Mouse (Mus musculus): ENCODE measurements around the gene Vopp1. TPM values are rescaled to one million over a fixed set of nuclear protein-coding genes. Genes with fewer than 3 reads are reported as not detected.
A peak's percentile ranks its signal among the peaks of the same experiment; 100 is the strongest.

Gene Vopp1
- polyA plus RNA-seq, 1 experiment from 2014 or later = 66.0 TPM

GRCm38 (mm10) chr6:57770467-57771190 lies 54.3 kb downstream of the Vopp1 start:
- Histone ChIP-seq H3K4me3 (no peak overlapping the region), H3K27ac (replicated peaks) (no peak overlapping the region), H3K27me3 (replicated peaks; ENCODE audit: low read depth, poor library complexity, severe bottlenecking) (no peaks in the 10 kb centered on the region), H3K4me1 (no peaks in the 10 kb centered on the region), H3K36me3 (replicated peaks) (peaks cover 68% of the 10 kb centered on the region), H3K9me3 (no peaks in the 10 kb centered on the region)
- no peak for DNase-seq (ENCODE audit: low spot score)
- 96% methylated on average over 1 of the region's 1 CpGs for WGBS

DNA sequence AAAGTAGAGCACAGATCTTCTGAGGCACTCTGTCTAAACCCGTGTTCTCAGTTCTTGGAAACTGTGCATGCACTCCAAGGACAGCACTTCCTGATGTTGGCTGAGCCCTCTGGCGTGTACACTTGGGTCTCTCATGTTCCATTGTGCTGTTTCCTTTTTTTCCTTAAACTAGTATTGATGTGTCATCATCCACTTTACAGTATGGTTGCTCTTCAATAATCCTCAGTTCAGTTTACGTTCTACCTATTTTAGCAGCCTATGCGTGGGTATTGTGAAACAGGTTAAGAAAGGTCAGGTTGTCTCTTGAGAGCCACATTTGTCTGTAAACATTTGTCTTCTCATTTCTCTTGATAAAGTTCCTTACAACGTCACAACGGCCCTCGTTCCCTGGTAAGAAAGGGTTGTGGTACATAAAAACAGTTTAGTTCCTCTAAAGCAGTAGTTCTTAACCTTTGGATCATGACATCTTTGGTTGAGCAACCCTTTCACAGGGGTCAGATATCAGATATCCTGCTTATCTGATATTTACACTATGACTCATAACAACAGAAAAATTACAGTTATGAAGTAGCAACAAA lies 55.9 kb downstream of the Vopp1 start:
- DNase-seq (ENCODE audit: low spot score) = no peak
- Histone ChIP-seq H3K27me3 (replicated peaks; ENCODE audit: low read depth, poor library complexity, severe bottlenecking) (no peaks in the 10 kb centered on the region), H3K4me1 (no peaks in the 10 kb centered on the region), H3K4me3 (no peak overlapping the region), H3K27ac (replicated peaks) (no peak overlapping the region), H3K9me3 (no peaks in the 10 kb centered on the region), H3K36me3 (replicated peaks) (peaks cover 63% of the 10 kb centered on the region)
- 90% methylated on average over 7 of the region's 7 CpGs for WGBS

DNA sequence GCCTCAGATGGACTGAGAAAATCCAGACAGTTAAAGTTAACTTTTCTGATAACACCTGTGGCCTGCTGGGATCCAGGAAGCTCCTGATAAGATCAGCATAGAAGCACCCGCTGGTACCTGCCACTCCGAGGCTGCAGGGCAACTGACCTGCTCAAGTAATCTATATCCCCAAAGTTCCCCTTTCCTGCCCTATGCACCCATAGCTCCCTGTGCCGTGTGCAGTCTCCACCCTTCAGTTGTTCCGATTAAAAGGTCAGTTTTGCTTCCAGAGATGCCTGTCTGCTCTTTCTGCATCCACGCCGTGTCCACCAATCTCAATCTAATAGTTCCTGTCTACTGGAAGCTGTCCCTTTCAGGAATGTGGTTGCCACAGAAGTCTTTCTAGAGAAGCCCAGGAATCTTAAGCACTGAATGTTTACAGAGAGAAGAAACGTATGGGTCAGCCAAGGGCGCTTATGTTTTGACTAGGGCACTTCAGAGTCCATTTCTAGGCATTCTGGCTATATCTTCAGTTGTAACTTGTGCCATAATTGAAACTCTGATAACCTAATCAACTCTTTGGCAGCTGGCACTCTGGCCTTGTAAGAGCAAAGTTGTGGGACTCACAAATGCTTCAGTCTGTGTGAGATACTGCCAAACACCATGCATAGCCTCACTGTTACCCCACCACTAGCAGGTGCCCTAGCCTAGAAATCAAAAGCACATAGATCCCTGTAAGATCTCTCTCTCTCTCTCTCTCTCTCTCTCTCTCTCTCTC lies 57.7 kb downstream of the Vopp1 start:
- H3K4me3 ChIP-seq = no peak overlapping the region
- H3K4me1 ChIP-seq = no peaks in the 10 kb centered on the region
- DNase-seq (ENCODE audit: low spot score) = no peak
- no peaks in the 10 kb centered on the region for H3K27me3 ChIP-seq (replicated peaks; ENCODE audit: low read depth, poor library complexity, severe bottlenecking)
- H3K36me3 ChIP-seq (replicated peaks) = peaks cover 50% of the 10 kb centered on the region
- WGBS = 79% methylated on average over 8 of the region's 8 CpGs
- H3K27ac ChIP-seq (replicated peaks) = no peak overlapping the region
- no peaks in the 10 kb centered on the region for H3K9me3 ChIP-seq

DNA sequence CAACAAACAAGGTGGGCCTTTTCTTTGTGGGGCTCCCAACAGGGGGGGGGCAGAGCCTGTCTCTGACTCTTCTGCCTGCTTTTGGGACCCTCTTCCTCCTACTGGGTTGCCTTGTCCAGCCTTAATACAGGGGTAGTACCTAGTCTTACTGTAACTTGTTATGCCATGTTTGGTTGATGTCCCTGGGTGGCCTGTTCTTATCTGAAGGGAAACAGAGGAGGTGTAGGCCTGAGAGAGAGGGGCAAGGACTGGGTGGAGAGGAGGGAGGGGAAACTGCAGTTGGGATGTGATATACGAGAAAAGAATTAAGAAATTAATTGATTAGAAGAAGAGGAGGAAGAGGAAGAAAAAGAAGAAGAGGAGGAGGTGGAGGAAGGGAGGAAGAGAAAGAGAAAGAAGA lies 58.7 kb downstream of the Vopp1 start:
- DNase-seq (ENCODE audit: low spot score) = no peak
- Histone ChIP-seq H3K27ac (replicated peaks) (0 out of 2 replicates have a peak overlapping the region, but pooled peaks have one; percentile 0), H3K36me3 (replicated peaks) (peaks cover 55% of the 10 kb centered on the region), H3K4me1 (no peaks in the 10 kb centered on the region), H3K27me3 (replicated peaks; ENCODE audit: low read depth, poor library complexity, severe bottlenecking) (no peaks in the 10 kb centered on the region), H3K4me3 (no peak overlapping the region), H3K9me3 (no peaks in the 10 kb centered on the region)
- WGBS = 82% methylated on average over 1 of the region's 1 CpGs

DNA sequence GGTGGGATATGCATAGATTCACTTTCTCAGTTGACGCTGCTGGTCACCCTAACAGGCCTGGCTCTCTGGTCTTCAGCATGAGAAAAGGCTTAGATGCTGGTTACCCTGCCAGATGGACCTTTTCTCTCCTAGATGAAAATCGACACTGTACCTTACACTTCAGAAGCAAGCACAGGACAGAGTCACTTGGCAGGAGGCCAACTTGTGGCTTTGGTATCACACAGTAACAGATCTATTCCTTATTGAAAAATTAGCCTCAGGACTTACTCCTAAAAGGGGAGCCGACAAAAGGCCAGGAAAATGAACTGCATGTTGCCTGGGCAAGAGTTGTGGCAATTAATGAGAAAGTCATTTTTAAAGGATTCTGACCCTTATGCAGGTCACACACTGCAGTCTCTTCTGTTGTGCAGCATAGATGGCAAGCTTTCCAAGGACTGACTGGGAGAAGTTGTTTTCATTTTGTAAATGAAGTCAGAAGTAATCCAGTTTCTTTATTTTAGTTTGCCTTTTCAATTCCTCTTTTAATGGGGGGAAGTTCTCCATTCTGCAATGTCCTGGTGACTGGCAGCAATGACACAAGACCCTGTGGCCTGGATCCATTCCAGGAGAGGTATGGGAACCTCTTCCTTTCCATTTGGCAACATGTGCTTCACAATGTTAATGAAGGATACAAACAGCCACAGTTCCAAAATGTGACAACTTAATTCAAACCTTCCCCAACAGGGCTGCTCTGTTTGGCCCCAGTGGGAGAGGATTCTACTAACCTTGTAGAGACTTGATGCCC lies 59.7 kb downstream of the Vopp1 start:
- Histone ChIP-seq H3K4me3 (no peak overlapping the region), H3K9me3 (no peaks in the 10 kb centered on the region), H3K27me3 (replicated peaks; ENCODE audit: low read depth, poor library complexity, severe bottlenecking) (no peaks in the 10 kb centered on the region), H3K36me3 (replicated peaks) (peaks cover 57% of the 10 kb centered on the region), H3K27ac (replicated peaks) (no peak overlapping the region), H3K4me1 (no peaks in the 10 kb centered on the region)
- DNase-seq (ENCODE audit: low spot score) = no peak
- 79% methylated on average over 3 of the region's 3 CpGs for WGBS

- Histone ChIP-seq H3K4me3 (no peak overlapping the region), H3K27me3 (replicated peaks; ENCODE audit: low read depth, poor library complexity, severe bottlenecking) (no peaks in the 10 kb centered on the region), H3K36me3 (replicated peaks) (peaks cover 55% of the 10 kb centered on the region), H3K9me3 (no peaks in the 10 kb centered on the region), H3K4me1 (no peaks in the 10 kb centered on the region), H3K27ac (replicated peaks) (no peak overlapping the region)
- no peak for DNase-seq (ENCODE audit: low spot score)
Observed at GRCm38 (mm10) chr6:57763054-57763453, 61.9 kb downstream of the Vopp1 start.

DNA sequence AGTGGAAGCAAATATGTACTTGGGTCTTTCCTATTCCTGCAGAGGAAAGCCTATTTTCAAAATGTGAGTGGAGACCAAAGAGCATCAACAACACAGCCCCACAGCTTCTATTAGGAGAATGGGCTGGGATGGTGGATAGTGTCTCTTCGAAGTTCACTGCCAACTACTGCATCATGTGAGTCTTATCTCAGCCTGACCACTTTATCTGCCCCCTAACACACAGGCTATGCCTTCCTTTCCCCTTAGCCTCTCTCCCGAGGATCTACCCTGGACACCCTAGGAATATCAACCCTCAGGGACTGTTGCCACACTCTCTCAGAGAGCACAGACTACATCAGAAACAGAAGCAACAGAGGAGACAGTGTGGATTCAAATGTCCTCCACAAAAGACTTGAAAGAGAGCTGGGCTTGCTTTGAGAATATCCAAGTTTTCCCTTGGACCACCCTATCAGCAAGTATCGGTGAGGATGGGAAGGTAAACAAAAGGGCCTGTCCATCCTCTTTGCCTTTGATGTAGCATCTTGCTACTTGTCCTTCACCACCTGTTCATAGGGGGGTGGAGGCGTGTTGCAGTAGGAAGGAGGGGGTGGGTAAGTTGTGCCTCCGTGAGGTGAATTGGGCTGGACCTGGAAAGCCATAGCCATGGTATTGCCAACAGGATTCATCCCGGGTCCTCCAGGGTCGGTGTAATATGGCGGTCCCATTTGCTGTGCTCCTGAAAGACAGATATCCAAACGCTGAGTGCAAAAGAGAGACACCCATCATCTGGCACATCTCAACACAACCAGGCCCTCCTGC lies 70.8 kb downstream of the Vopp1 start:
- Histone ChIP-seq H3K4me1 (no peaks in the 10 kb centered on the region), H3K27me3 (replicated peaks; ENCODE audit: low read depth, poor library complexity, severe bottlenecking) (no peaks in the 10 kb centered on the region), H3K27ac (replicated peaks) (no peak overlapping the region), H3K36me3 (replicated peaks) (peaks cover 56% of the 10 kb centered on the region), H3K9me3 (no peaks in the 10 kb centered on the region), H3K4me3 (no peak overlapping the region)
- DNase-seq (ENCODE audit: low spot score) = no peak
- 92% methylated on average over 9 of the region's 9 CpGs for WGBS

DNA sequence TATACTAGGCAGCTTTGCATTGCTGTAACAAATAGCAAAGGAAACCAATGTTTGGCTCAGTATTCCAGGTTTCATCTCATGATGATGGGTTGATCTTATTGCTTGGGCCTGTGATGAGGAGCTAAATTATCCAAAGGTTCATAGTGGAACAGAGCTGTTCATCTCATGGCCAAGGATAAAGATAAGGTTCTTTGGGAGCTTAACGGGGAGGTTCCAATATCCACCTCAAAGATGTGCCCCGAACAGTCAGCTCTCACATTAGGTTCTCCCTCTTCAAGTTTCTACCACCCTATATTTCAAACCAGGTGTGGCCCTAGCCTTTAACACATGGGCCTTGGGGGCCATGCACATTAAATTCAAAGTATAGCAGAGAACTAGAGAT lies 79.2 kb downstream of the Vopp1 start:
- Histone ChIP-seq H3K36me3 (replicated peaks) (peaks cover 3% of the 10 kb centered on the region; the same call in 1 of the 2 replicates), H3K9me3 (no peaks in the 10 kb centered on the region), H3K4me1 (no peaks in the 10 kb centered on the region), H3K27me3 (replicated peaks; ENCODE audit: low read depth, poor library complexity, severe bottlenecking) (no peaks in the 10 kb centered on the region), H3K27ac (replicated peaks) (no peak overlapping the region), H3K4me3 (no peak overlapping the region)
- WGBS = 95% methylated on average over 2 of the region's 2 CpGs
- no peak for DNase-seq (ENCODE audit: low spot score)

DNA sequence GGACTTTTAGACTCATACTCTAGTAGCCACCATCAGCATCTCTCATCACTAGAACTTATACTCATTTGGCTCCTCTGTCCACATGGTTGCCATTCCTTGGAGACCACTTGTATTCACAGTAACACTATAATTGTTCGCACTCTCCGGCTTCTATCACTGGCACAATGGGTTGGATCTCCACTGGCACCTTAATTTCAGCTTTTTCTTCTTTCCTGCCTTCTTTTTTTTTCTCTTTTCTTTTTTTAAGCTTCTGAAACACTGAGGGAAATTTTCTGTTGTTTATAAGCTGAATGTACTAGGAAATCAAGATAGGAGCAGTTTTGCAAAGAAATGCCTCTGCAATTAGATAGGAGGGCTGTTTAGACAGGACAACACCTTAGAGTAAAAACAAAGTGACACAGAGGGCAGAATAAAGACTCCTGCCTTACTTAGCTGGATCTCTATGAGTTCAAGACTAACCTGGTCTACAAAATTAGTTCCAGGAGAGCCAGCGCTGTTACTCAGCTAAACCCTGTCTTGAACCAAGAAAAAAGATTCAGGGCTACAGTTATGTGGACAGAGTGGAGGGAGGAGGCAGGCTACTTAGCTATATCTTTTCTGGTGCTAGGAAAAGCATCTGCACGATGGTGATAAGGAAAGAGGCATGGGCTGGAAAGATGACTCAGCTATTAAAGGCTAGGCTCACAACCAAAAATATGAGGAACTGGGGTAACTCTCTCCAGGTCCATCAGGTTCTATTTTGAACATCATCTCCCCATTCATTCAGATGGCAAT lies 79.8 kb downstream of the Vopp1 start:
- Histone ChIP-seq H3K4me1 (no peaks in the 10 kb centered on the region), H3K4me3 (no peak overlapping the region), H3K27ac (replicated peaks) (no peak overlapping the region), H3K36me3 (replicated peaks) (peaks cover 1% of the 10 kb centered on the region; the same call in 1 of the 2 replicates), H3K27me3 (replicated peaks; ENCODE audit: low read depth, poor library complexity, severe bottlenecking) (no peaks in the 10 kb centered on the region), H3K9me3 (no peaks in the 10 kb centered on the region)
- no peak for DNase-seq (ENCODE audit: low spot score)
- WGBS = 94% methylated on average over 4 of the region's 4 CpGs

- 92% methylated on average over 2 of the region's 2 CpGs for WGBS
- Histone ChIP-seq H3K4me1 (no peaks in the 10 kb centered on the region), H3K36me3 (replicated peaks) (no peaks in the 10 kb centered on the region; the same call in 1 of the 2 replicates), H3K9me3 (no peaks in the 10 kb centered on the region), H3K27me3 (replicated peaks; ENCODE audit: low read depth, poor library complexity, severe bottlenecking) (no peaks in the 10 kb centered on the region), H3K4me3 (no peak overlapping the region), H3K27ac (replicated peaks) (no peak overlapping the region)
- no peak for DNase-seq (ENCODE audit: low spot score)
Observed at GRCm38 (mm10) chr6:57744123-57744522, 80.8 kb downstream of the Vopp1 start.

GRCm38 (mm10) chr6:57743333-57743732 lies 81.6 kb downstream of the Vopp1 start:
- DNase-seq (ENCODE audit: low spot score) = no peak
- Histone ChIP-seq H3K9me3 (no peaks in the 10 kb centered on the region), H3K36me3 (replicated peaks) (no peaks in the 10 kb centered on the region; the same call in 1 of the 2 replicates), H3K27ac (replicated peaks) (no peak overlapping the region), H3K27me3 (replicated peaks; ENCODE audit: low read depth, poor library complexity, severe bottlenecking) (no peaks in the 10 kb centered on the region), H3K4me3 (no peak overlapping the region), H3K4me1 (no peaks in the 10 kb centered on the region)
- WGBS = 79% methylated on average over 2 of the region's 2 CpGs

Data from embryonic facial prominence, embryonic 10.5 days (tissue).